Mouse (Mus musculus) thymus, adult 2 months (tissue): ENCODE data around the gene B230307C23Rik.

Experiments used
- CTCF ChIP-seq: fragments of 200-500 bp; IDR thresholded peaks from 2 replicates; pipeline ENCODE4 v1.5.1; 2012; ENCODE audit warnings: mild to moderate bottlenecking, control low read depth, low read length, moderate library complexity, borderline replicate concordance; ENCODE audit not compliant: control insufficient read depth, poor library complexity, insufficient read depth; ENCODE audit errors: extremely low read depth
- POLR2A ChIP-seq: fragments of 200-500 bp; IDR thresholded peaks from 2 replicates; pipeline ENCODE4 v1.6.1; 2012; ENCODE audit warnings: mild to moderate bottlenecking, low read length, control low read depth, moderate library complexity; ENCODE audit not compliant: control insufficient read depth, poor library complexity, insufficient read depth; ENCODE audit errors: extremely low read depth

DNA sequence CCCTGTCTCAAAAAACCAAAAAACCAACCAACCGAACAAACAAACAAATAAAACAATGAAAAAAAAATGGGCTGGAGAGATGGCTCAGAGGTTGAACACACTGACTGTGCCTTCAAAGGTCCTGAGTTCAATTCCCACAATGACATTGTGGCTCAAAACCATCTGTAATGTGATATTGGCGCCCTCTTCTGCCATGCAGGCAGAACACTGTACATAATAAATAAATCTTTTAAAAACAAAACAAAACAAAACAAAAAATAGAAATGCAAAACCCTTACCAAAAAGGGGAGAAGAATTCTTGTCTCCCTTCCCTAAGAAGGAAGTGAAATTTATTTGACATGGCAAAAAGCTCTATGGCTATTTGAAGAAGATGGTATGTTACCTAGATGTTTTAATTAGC is 5.6 kb upstream of the B230307C23Rik start:
- TF ChIP-seq CTCF, result no peak
- no peak for TF ChIP-seq POLR2A
